Mouse (Mus musculus) forebrain, postnatal 0 days (tissue): ENCODE results near the gene Itih2. TPM values are rescaled to one million over a fixed set of nuclear protein-coding genes. Genes with fewer than 3 reads are reported as not detected.

ENCODE experiments used
- ATAC-seq: fragments of 200-750 bp; cut with Nextera tagmentation; 2 replicates; pipeline ENCODE4 v1.8.0; 2017; ENCODE audit warnings: mild to moderate bottlenecking, moderate library complexity
- DNase-seq: peaks from one replicate; pipeline ENCODE4 v3.0.0-alpha.2; 2015
- H3K27ac ChIP-seq: fragments of 300-500 bp; sonication (generic); 2 replicates; pipeline ENCODE4 v1.5.1; 2014; ENCODE audit warnings: low read depth, mild to moderate bottlenecking, antibody characterized with exemption, low read length, moderate library complexity, mixed read lengths
- H3K27me3 ChIP-seq: fragments of 300-500 bp; sonication (generic); 2 replicates; pipeline ENCODE4 v1.6.1; 2014; ENCODE audit warnings: mild to moderate bottlenecking, low read length, mixed read lengths; ENCODE audit not compliant: insufficient read depth
- H3K36me3 ChIP-seq: fragments of 300-500 bp; sonication (generic); 2 replicates; pipeline ENCODE4 v1.6.1; 2014; ENCODE audit warnings: mild to moderate bottlenecking, moderate library complexity; ENCODE audit not compliant: insufficient read depth
- H3K4me1 ChIP-seq: fragments of 300-500 bp; sonication (generic); 2 replicates; pipeline ENCODE4 v1.6.1; 2014; ENCODE audit warnings: antibody characterized with exemption; ENCODE audit not compliant: insufficient read depth
- H3K4me2 ChIP-seq: fragments of 300-500 bp; sonication (generic); 2 replicates; pipeline ENCODE4 v1.6.1; 2014; ENCODE audit warnings: low read depth, mild to moderate bottlenecking, moderate library complexity
- H3K4me3 ChIP-seq: fragments of 300-500 bp; sonication (generic); 2 replicates; pipeline ENCODE4 v1.5.1; 2014; ENCODE audit warnings: low read depth, low read length, mixed read lengths
- H3K9ac ChIP-seq: fragments of 300-500 bp; sonication (generic); 2 replicates; pipeline ENCODE4 v1.6.1; 2014; ENCODE audit warnings: mild to moderate bottlenecking
- H3K9me3 ChIP-seq: fragments of 300-500 bp; sonication (generic); 2 replicates; pipeline ENCODE4 v1.6.1; 2016; ENCODE audit warnings: low read length
- CTCF ChIP-seq: sonication (generic); IDR thresholded peaks from 2 replicates; pipeline ENCODE4 v1.5.1; 2016; ENCODE audit warnings: antibody characterized with exemption, control low read depth, low read depth
- WGBS: fragments of 180-500 bp; shearing (Covaris S2); extraction: QIAGEN DNeasy Blood & Tissue Kit; methylation state at CpG from one replicate; pipeline ENCODE4 v1.1.7; 2014; 5-methylcytosine and 5-hydroxymethylcytosine counted together
- polyA plus RNA-seq: library from polyadenylated mRNA; unstranded; fragments of >200 nt; fragmentation: Nextera tagmentation; extraction: Ambion mirVana; gene quantifications from 2 replicates; pipeline ENCODE4 v1.2.1, GENCODE M21; 2015
- total RNA-seq: library from RNA; depleted of rRNA; stranded (reverse); fragments of >200 nt; gene quantifications from 2 replicates; pipeline ENCODE4 v1.2.3, GENCODE M21; 2014; rRNA removed

Gene Itih2
- total and polyA plus RNA-seq, 2 experiments from 2014 or later = 3.5 to 9.1 TPM

DNA sequence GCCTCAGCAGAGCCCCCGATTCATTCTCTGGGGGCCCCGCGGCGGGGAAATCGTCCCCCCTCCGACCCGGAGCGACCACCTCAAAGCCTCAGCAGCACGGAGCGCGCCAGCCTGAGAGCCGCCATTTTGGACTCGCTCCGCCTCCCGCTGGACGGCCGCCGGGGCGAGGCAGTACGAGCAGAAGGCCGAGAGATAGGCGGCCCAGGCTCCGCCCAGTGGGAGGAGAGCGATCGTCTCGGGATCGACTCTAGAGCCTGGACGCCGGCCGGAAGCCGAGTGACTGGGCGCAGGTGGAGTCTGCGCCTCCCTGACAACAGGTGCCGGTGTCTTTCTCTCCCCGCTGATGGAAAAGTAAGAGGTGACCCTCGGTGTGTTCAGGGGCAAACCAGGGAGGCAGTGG, 82.7 kb downstream of the Itih2 start, which contains the start of gene Taf3:
Taf3 (minus strand) TSS at position 136 of the 400 bp plus-strand sequence.
- Histone ChIP-seq H3K9me3 (no peaks in the 10 kb centered on the region), H3K27me3 (no peaks in the 10 kb centered on the region), H3K9ac (peak within 1 kb of the TSS; percentile 75), H3K4me3 (peak within 1 kb of the TSS; percentile 93), H3K4me1 (no peaks in the 10 kb centered on the region; the same call in none of the 2 replicates), H3K27ac (peak within 1 kb of the TSS; percentile 85), H3K4me2 (peak within 1 kb of the TSS; percentile 88), H3K36me3 (no peaks in the 10 kb centered on the region; the same call in 1 of the 2 replicates)
- DNase-seq (peak; percentile 95), ATAC-seq (peak; percentile 98)
- 2% methylated on average over 36 of the region's 36 CpGs for WGBS
- TF ChIP-seq CTCF = peak; percentile 23; the same call in 1 of the 2 replicates

DNA sequence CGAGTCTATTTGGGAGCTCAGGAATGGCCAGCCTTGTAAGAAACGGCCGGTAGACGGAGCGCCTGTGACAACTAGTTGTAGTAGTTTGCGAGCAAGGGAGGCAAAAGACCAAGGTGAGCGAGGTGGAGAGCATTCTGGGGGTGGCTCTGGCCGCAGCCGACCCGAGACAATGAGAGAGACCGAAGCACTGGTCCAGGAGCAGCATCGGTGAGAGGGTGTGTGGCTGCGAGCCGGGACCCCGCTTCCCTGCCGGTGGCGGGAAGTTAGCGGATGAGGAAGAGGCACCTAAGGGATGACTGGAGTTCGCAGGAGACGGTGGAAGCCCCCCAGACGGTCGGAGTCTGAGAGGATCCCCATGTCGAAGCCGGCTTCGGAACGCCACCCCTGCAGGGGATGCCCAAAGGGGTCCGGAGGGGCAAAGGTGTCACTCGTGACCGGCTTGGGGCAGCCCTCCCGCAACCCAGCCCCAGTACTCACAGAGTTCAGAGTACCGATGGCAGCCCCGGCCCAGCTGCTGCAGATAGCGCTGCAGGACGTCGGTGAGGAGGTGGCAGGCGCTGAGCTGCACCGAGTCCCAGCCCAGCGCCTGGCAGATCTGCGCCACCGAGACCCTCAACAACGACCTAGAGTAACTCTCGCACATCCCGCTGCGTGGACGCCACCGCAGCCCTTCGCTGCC, 83.3 kb downstream of the Itih2 start:
- peak; percentile 48 for TF ChIP-seq CTCF
- Histone ChIP-seq H3K4me3 (peak overlapping the region; percentile 93), H3K4me2 (peak overlapping the region; percentile 88), H3K9me3 (no peaks in the 10 kb centered on the region), H3K27me3 (no peaks in the 10 kb centered on the region), H3K27ac (peak overlapping the region; percentile 85), H3K36me3 (no peaks in the 10 kb centered on the region), H3K9ac (peak overlapping the region; percentile 75), H3K4me1 (no peaks in the 10 kb centered on the region; the same call in none of the 2 replicates)
- ATAC-seq (peak; percentile 75), DNase-seq (peak; percentile 54)
- 2% methylated on average over 45 of the region's 47 CpGs for WGBS

Other genes with a start within 250 kb of the Itih2 start
- gene 9230102O04Rik, start 241.9 kb downstream of the Itih2 start, total RNA-seq = not detected in 2 replicates
- not detected in 2 replicates for gene 9230102O04Rik, start 241.9 kb downstream of the Itih2 start, polyA plus RNA-seq
- 0.48 and 0.62 TPM in 2 replicates for gene Gata3, start 241.4 kb downstream of the Itih2 start, total RNA-seq
- 1.4 and 1.8 TPM in 2 replicates for gene Gata3, start 241.4 kb downstream of the Itih2 start, polyA plus RNA-seq
- gene Taf3, start 82.8 kb downstream of the Itih2 start, total RNA-seq = 3.5 and 4.1 TPM in 2 replicates
- 6.2 and 9.6 TPM in 2 replicates for gene Taf3, start 82.8 kb downstream of the Itih2 start, polyA plus RNA-seq
- gene Atp5c1, start 50.9 kb downstream of the Itih2 start, total RNA-seq = 519 and 627 TPM in 2 replicates
- gene Atp5c1, start 50.9 kb downstream of the Itih2 start, polyA plus RNA-seq = 663 and 775 TPM in 2 replicates
- gene Kin, start 50.8 kb downstream of the Itih2 start, total RNA-seq = 14.6 and 17.9 TPM in 2 replicates
- gene Kin, start 50.8 kb downstream of the Itih2 start, polyA plus RNA-seq = 14.1 and 17.5 TPM in 2 replicates
- 10.6 and 15.7 TPM in 2 replicates for gene Itih5, start 22.2 kb upstream of the Itih2 start, total RNA-seq
- gene Itih5, start 22.2 kb upstream of the Itih2 start, polyA plus RNA-seq = 4.9 and 7.3 TPM in 2 replicates
- 4.4 and 6.4 TPM in 2 replicates for gene Sfmbt2, start 239.1 kb upstream of the Itih2 start, total RNA-seq
- gene Sfmbt2, start 239.1 kb upstream of the Itih2 start, polyA plus RNA-seq = 1.6 and 2.2 TPM in 2 replicates